In the genomic region with DNA sequence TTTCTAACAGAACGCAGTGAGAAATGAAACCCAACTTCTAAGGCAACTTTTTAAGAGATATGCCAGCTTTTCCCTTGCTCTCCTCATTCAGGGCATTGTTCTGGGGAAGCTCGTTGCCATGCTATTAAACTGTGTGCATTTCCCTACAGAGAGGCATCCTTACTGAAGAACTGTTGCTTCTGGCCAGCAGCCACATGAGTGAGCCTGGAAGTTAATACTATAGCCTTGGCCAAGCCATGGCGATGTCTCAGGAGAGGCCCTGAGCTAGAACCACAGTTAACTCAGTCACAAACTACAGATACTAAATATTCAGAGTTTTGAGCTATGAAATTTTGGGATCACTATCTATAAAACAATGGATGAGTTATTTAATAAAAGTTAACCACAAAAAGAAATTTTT, we compare ENCODE assay signal across 15 mouse cellular contexts.
"Had no signal": no experiment of that assay in that cellular context is flagged by ENCODE, and none has a peak within 500 bp of the region (broad histone marks: within the 10 kb centered on the region; RNA-seq: fewer than 3 reads in every experiment).

No protein-coding gene starts in this region.

- H3K4me3 ChIP-seq: neural tube, embryonic 12.5 days; neural tube, embryonic 13.5 days; neural tube, embryonic 15.5 days; stomach, embryonic 15.5 days had no signal

- H3K27me3 ChIP-seq: neural tube, embryonic 12.5 days; neural tube, embryonic 13.5 days; neural tube, embryonic 15.5 days; stomach, embryonic 15.5 days had no signal

- H3K36me3 ChIP-seq: stomach, embryonic 15.5 days had no signal

- DNase-seq: retina, postnatal 1 day; right cerebral cortex, adult 18-20 months; right cerebral cortex, postnatal 14 days; right cerebral cortex, postnatal 25 days; right cerebral cortex, postnatal 4 days; spleen, adult 18-20 months; thymus, adult 18-20 months; thymus, adult 2 months; thymus, postnatal 25 days; thymus, postnatal 36 days; thymus, postnatal 4 days had no signal

- H3K9me3 ChIP-seq: neural tube, embryonic 12.5 days; neural tube, embryonic 13.5 days; neural tube, embryonic 15.5 days; stomach, embryonic 15.5 days had no signal
